Comparison of ENCODE assay signal across 12 mouse cellular contexts in the genomic region with DNA sequence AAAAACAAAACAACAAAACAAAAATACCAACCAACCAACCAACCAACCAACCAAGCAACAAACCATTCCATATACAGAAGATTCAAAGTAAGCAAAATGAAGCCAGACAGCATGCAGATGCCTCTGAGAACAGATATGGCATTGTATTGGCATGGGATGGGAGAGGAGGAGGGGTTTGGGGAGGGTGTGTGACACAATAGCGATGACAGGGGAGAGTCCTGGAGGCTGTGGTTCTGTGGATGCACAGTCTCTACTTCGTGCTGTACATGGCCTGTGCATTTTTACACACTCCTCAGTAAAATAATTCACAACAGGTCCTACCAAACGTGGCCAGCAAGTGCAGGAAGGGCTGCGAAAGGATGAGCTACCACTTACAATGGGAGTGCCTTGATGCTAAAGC.
DNase-seq lines count a peak whose midpoint lies in the region; ATAC-seq and TF ChIP-seq lines count a peak whose summit lies in the region.
"Had no signal": no experiment of that assay in that cellular context is flagged by ENCODE, and none has a peak within 500 bp of the region (broad histone marks: within the 10 kb centered on the region; RNA-seq: fewer than 3 reads in every experiment).

No protein-coding gene starts in this region.

- H3K4me2 ChIP-seq in forebrain, embryonic 11.5 days (ENCODE audit: low read depth, low read length, severe bottlenecking), result no peak overlapping the region
- no peak overlapping the region for H3K4me2 ChIP-seq in hindbrain, postnatal 0 days (ENCODE audit: low read depth, low read length)
- H3K4me2 ChIP-seq: limb, embryonic 12.5 days had no signal

- POLR2A ChIA-PET in Patski (lab: Charles Lee), result interaction anchor here (0.6 to 1.4 kb wide), 2 partner anchors 29 to 88 kb away, joined by 3 to 5 read pairs; no protein-coding TSS in a partner anchor

- no peak overlapping the region for H3K9ac ChIP-seq in forebrain, embryonic 11.5 days (ENCODE audit: low read length)
- no peak overlapping the region for H3K9ac ChIP-seq in hindbrain, postnatal 0 days (replicated peaks; ENCODE audit: low read length)
- H3K9ac ChIP-seq: limb, embryonic 12.5 days had no signal

- TF ChIP-seq CTCF in layer of hippocampus, adult 2 months (conservative IDR thresholded peaks at IDR 0.05), result no peak
- no peak for TF ChIP-seq CTCF in Patski (IDR thresholded peaks at IDR 0.05)
- TF ChIP-seq CTCF in hindbrain, postnatal 0 days (IDR thresholded peaks at IDR 0.05; ENCODE audit: low read depth), result no peak

- CTCF ChIA-PET in Patski (lab: Charles Lee), result interaction anchor here (1.2 to 2.5 kb wide), 7 partner anchors 15 to 184 kb away, joined by 3 to 9 read pairs (median 6); no protein-coding TSS in a partner anchor

- H3K27me3 ChIP-seq in Patski, result no peaks in the 10 kb centered on the region
- no peaks in the 10 kb centered on the region for H3K27me3 ChIP-seq in forebrain, embryonic 11.5 days (ENCODE audit: control insufficient read depth, insufficient read depth, low read length)
- H3K27me3 ChIP-seq in hindbrain, postnatal 0 days (ENCODE audit: insufficient read depth, low read length), result no peaks in the 10 kb centered on the region
- H3K27me3 ChIP-seq: limb, embryonic 12.5 days had no signal

- peak overlapping the region; percentile 72 for H3K27ac ChIP-seq in layer of hippocampus, adult 2 months
- H3K27ac ChIP-seq in forebrain, embryonic 11.5 days (ENCODE audit: low read depth, low read length), result no peak overlapping the region
- no peak overlapping the region for H3K27ac ChIP-seq in hindbrain, postnatal 0 days
- H3K27ac ChIP-seq: limb, embryonic 12.5 days had no signal

- 35% methylated on average over 4 of the region's 4 CpGs for WGBS in forebrain, embryonic 11.5 days
- WGBS in hindbrain, postnatal 0 days, result 40% methylated on average over 4 of the region's 4 CpGs

- ATAC-seq in Patski, result peak; percentile 5
- ATAC-seq in forebrain, embryonic 11.5 days (replicated peaks; ENCODE audit: low FRiP score), result peak; percentile 60; the same call in 1 of the 2 replicates
- ATAC-seq in hindbrain, postnatal 0 days, result 0 out of 2 replicates have a peak, but pooled peaks have one; percentile 15
- ATAC-seq in monocyte, adult 5-6 weeks (replicated peaks; ENCODE audit: insufficient number of reproducible peaks, low FRiP score, low TSS enrichment, poor library complexity, severe bottlenecking), result no peak
- ATAC-seq: activated CD4-positive, CD25-positive, alpha-beta regulatory T cell, adult 4 months; CD4-positive, CD25-positive, alpha-beta regulatory T cell, adult 4 months had no signal

- no peak overlapping the region for H3K4me3 ChIP-seq in layer of hippocampus, adult 2 months
- no peak overlapping the region for H3K4me3 ChIP-seq in forebrain, embryonic 11.5 days (ENCODE audit: low read depth, low read length)
- H3K4me3 ChIP-seq in hindbrain, postnatal 0 days (ENCODE audit: low read length), result no peak overlapping the region
- H3K4me3 ChIP-seq: limb, embryonic 12.5 days; myocyte had no signal

- H3K4me1 ChIP-seq in forebrain, embryonic 11.5 days (replicated peaks; ENCODE audit: control insufficient read depth, insufficient read depth, low read length), result peaks cover 14% of the 10 kb centered on the region; the same call in 1 of the 2 replicates
- H3K4me1 ChIP-seq in hindbrain, postnatal 0 days (ENCODE audit: insufficient read depth, low read length), result no peaks in the 10 kb centered on the region

- in situ Hi-C loops in Patski (cut with MboI; ENCODE audit: low pct_unique_long_range_greater_than_20kb), result no loop called here

- H3K9me3 ChIP-seq in forebrain, embryonic 11.5 days (ENCODE audit: control insufficient read depth, low read length), result no peaks in the 10 kb centered on the region
- H3K9me3 ChIP-seq in hindbrain, postnatal 0 days (ENCODE audit: low read length), result no peaks in the 10 kb centered on the region
- H3K9me3 ChIP-seq: limb, embryonic 12.5 days had no signal

- peak in 1 of 2 experiments; percentile 29 for DNase-seq in layer of hippocampus, adult 2 months (ENCODE audit: low spot score in 2 of 2)
- no peak for DNase-seq in layer of hippocampus, postnatal 25 days (ENCODE audit: extremely low spot score in 1 of 2, low spot score in 1 of 2)
- no peak for DNase-seq in Patski (ENCODE audit: low read depth, low spot score)
- DNase-seq in forebrain, embryonic 11.5 days (ENCODE audit: low spot score), result no peak
- DNase-seq in hindbrain, postnatal 0 days (ENCODE audit: low spot score), result no peak
- DNase-seq in left cerebral cortex, adult 11 months (ENCODE audit: low spot score), result no peak
- DNase-seq: kidney, adult 9 months had no signal

- H3K36me3 ChIP-seq in forebrain, embryonic 11.5 days (ENCODE audit: control insufficient read depth, insufficient read depth, low read length), result no peaks in the 10 kb centered on the region
- H3K36me3 ChIP-seq in hindbrain, postnatal 0 days (ENCODE audit: insufficient read depth, low read length), result no peaks in the 10 kb centered on the region
- H3K36me3 ChIP-seq: limb, embryonic 12.5 days had no signal
